Mouse (Mus musculus) spleen, postnatal 36 days (tissue): ENCODE measurements around the gene Pcolce2.

Experiments used
- DNase-seq, 2 experiments: peaks; one replicate each; pipeline ENCODE4 v3.0.0; 2022; ENCODE audit warnings: low spot score in 2 of 2, mixed read lengths in 1 of 2

Pcolce2 gene

DNA sequence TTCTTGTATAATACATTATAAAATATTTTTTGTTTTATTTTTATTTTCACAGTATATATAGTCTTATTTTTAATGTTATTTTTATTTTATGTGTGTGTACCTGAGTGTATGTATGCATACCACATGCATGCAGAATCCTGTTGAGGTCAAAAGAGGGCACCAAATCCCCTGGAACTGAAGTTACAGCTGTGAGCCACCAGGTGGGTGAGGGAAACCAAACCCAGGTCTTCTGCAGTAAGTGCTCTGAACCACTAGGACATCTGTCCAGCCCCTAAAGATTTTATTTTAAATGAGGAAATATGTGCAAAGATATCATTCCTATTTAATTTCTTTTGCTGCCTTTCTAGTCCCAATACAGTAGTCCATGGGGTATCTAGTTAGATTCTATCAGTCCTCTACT, 71.5 kb downstream of the Pcolce2 start:
- no peak for DNase-seq

DNA sequence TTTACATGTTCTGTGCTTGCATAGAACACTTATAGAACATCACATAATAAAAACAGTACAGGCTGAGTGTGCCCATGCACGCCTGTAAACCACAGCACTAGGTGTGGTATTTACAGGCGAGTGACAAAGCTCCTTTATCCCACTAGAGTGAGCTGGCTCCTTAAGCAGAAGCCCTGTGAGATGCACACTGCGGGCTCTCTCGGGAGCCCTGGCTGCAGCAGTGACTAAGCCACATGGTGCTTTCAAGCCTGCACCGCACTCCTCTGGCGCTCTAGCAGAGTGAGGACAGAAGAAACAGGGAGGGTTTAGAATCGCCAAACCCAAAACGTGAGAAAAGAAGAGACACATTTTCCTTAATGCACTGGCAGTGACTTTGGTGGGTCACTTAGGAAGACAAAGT, 75.2 kb downstream of the Pcolce2 start:
- no peak for DNase-seq

DNA sequence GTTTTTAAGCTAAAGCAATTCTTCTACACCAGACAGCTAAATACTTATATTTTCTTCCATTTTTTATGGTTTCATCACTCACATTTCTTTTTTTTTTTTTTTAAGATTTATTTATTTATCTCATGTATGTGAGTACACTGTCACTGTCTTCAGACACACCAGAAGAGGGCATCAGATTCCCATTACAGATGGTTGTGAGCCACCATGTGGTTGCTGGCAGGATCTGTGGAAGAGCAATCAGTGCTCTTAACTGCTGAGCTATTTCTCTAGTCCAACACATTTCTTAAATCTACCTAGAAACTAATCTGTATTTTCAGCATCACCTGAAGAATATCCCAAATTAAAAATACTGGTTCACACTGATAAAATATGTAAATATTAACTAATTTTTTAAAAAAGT, 98.8 kb downstream of the Pcolce2 start:
- DNase-seq, result no peak

DNA sequence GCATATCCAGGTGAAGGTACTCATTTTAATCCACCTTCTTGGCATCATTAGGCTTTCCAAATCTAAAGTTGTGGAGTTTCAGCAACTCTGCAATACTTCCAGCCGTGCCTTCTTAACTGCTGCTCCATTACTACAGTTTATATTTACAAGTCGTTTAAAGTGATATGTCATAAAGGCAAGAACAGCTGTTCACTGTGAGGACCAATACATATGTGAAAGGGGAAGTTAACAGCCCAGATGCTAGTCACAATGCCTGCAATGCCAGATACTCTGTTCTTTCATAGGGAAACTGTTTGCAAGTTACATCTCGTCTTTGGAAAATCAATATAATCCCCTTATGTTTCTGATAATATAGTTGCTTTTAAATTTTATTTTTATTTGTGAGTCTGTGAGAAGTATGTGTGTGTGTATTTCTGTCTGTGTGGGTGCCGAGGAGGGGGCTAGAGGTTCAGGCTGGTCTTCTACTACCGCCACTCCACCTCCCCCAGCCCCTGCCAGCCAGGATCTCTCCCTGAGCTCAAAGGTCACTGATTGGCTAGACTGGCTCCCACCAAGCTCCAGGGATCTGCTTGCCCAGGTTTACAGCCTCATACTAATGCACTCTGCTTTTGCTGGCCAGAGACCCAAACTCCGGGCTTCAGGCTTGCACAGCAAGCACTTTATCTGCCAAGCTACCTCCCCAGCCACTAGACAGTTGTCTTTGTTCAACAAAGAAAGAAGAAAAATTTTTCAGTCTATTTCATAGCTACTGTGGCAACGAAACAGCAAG, 107.6 kb downstream of the Pcolce2 start:
- no peak for DNase-seq

DNA sequence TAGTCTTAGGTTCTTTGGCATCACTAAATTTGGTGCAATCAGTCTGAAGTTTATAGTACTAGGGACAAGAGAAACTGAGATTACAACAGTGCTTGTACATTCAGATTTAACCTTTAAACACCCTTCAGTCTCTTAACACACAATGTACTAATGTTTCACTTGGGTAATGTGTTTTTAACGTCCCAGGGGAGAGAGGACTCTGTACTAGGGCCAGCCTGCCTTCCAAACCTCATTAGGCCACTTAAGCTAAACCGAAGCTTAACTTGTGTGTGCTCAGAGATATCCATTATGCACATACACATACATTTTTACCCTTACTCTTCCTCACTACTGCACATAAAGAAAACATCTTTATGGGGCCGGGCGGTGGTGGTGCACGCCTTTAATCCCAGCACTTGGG, 109.9 kb downstream of the Pcolce2 start:
- DNase-seq, result no peak
